Mouse (Mus musculus): ENCODE results near the gene Abca13. TPM values are rescaled to one million over a fixed set of nuclear protein-coding genes. Genes with fewer than 3 reads are reported as not detected.
A peak's percentile ranks its signal among the peaks of the same experiment; 100 is the strongest.

Abca13 gene
- total and polyA plus RNA-seq, 2 experiments from 2014 or later, result 0.05 to 0.06 TPM

- no peak overlapping the region for H3K27ac ChIP-seq (ENCODE audit: low read depth, low read length)
- H3K9ac ChIP-seq, result no peak overlapping the region
- no peaks in the 10 kb centered on the region for H3K36me3 ChIP-seq (ENCODE audit: insufficient read depth)
- DNase-seq, result no peak
- WGBS, result 83% methylated on average over 3 of the region's 3 CpGs
- no peaks in the 10 kb centered on the region for H3K9me3 ChIP-seq (ENCODE audit: low read length)
- H3K4me3 ChIP-seq (ENCODE audit: low read depth, low read length), result no peak overlapping the region
- ATAC-seq, result no peak
- TF ChIP-seq CTCF (IDR thresholded peaks at IDR 0.05; ENCODE audit: low read depth), result no peak
- no peaks in the 10 kb centered on the region for H3K27me3 ChIP-seq (ENCODE audit: insufficient read depth, low read length)
- no peak overlapping the region for H3K4me2 ChIP-seq (ENCODE audit: low read depth)
- H3K4me1 ChIP-seq (ENCODE audit: insufficient read depth), result no peaks in the 10 kb centered on the region
These were observed 93.5 kb downstream of the Abca13 start for GRCm38 (mm10) chr11:9285204-9285603.

- WGBS, result 80% methylated on average over 3 of the region's 3 CpGs
- TF ChIP-seq CTCF (IDR thresholded peaks at IDR 0.05; ENCODE audit: low read depth), result no peak
- no peaks in the 10 kb centered on the region for H3K27me3 ChIP-seq (ENCODE audit: insufficient read depth, low read length)
- H3K27ac ChIP-seq (ENCODE audit: low read depth, low read length), result no peak overlapping the region
- no peaks in the 10 kb centered on the region for H3K4me1 ChIP-seq (ENCODE audit: insufficient read depth)
- ATAC-seq (no peak), DNase-seq (no peak)
- no peaks in the 10 kb centered on the region for H3K9me3 ChIP-seq (ENCODE audit: low read length)
- no peak overlapping the region for H3K4me2 ChIP-seq (ENCODE audit: low read depth)
- H3K4me3 ChIP-seq (ENCODE audit: low read depth, low read length), result no peak overlapping the region
- H3K36me3 ChIP-seq (ENCODE audit: insufficient read depth), result no peaks in the 10 kb centered on the region
- no peak overlapping the region for H3K9ac ChIP-seq
These were observed 94.0 kb downstream of the Abca13 start for GRCm38 (mm10) chr11:9285759-9286158.

- no peak overlapping the region for H3K4me2 ChIP-seq (ENCODE audit: low read depth)
- 87% methylated on average over 7 of the region's 7 CpGs for WGBS
- H3K4me3 ChIP-seq (ENCODE audit: low read depth, low read length), result no peak overlapping the region
- H3K9me3 ChIP-seq (ENCODE audit: low read length), result no peaks in the 10 kb centered on the region
- DNase-seq (no peak), ATAC-seq (no peak)
- no peak for TF ChIP-seq CTCF (IDR thresholded peaks at IDR 0.05; ENCODE audit: low read depth)
- no peaks in the 10 kb centered on the region for H3K27me3 ChIP-seq (ENCODE audit: insufficient read depth, low read length)
- H3K9ac ChIP-seq, result no peak overlapping the region
- no peaks in the 10 kb centered on the region for H3K4me1 ChIP-seq (ENCODE audit: insufficient read depth)
- H3K27ac ChIP-seq (ENCODE audit: low read depth, low read length), result no peak overlapping the region
- H3K36me3 ChIP-seq (ENCODE audit: insufficient read depth), result no peaks in the 10 kb centered on the region
These were observed 99.4 kb downstream of the Abca13 start for GRCm38 (mm10) chr11:9291168-9291567.

- ATAC-seq, result peak; percentile 42; the same call in 1 of the 2 replicates
- no peak overlapping the region for H3K4me2 ChIP-seq (ENCODE audit: low read depth)
- H3K9me3 ChIP-seq (ENCODE audit: low read length), result no peaks in the 10 kb centered on the region
- TF ChIP-seq CTCF (IDR thresholded peaks at IDR 0.05; ENCODE audit: low read depth), result no peak
- 57% methylated on average over 1 of the region's 1 CpGs for WGBS
- no peaks in the 10 kb centered on the region for H3K27me3 ChIP-seq (ENCODE audit: insufficient read depth, low read length)
- H3K36me3 ChIP-seq (ENCODE audit: insufficient read depth), result no peaks in the 10 kb centered on the region
- no peaks in the 10 kb centered on the region for H3K4me1 ChIP-seq (ENCODE audit: insufficient read depth)
- H3K27ac ChIP-seq (ENCODE audit: low read depth, low read length), result no peak overlapping the region
- DNase-seq, result no peak
- H3K9ac ChIP-seq, result no peak overlapping the region
- no peak overlapping the region for H3K4me3 ChIP-seq (ENCODE audit: low read depth, low read length)
These were observed 107.9 kb downstream of the Abca13 start for GRCm38 (mm10) chr11:9299615-9300014.

GRCm38 (mm10) chr11:9305450-9305849, 113.7 kb downstream of the Abca13 start:
- no peaks in the 10 kb centered on the region for H3K27me3 ChIP-seq (ENCODE audit: insufficient read depth, low read length)
- H3K36me3 ChIP-seq (ENCODE audit: insufficient read depth), result no peaks in the 10 kb centered on the region
- no peak overlapping the region for H3K4me3 ChIP-seq (ENCODE audit: low read depth, low read length)
- ATAC-seq (no peak), DNase-seq (no peak)
- H3K9me3 ChIP-seq (ENCODE audit: low read length), result no peaks in the 10 kb centered on the region
- TF ChIP-seq CTCF (IDR thresholded peaks at IDR 0.05; ENCODE audit: low read depth), result no peak
- 90% methylated on average over 4 of the region's 4 CpGs for WGBS
- no peak overlapping the region for H3K27ac ChIP-seq (ENCODE audit: low read depth, low read length)
- H3K9ac ChIP-seq, result no peak overlapping the region
- no peak overlapping the region for H3K4me2 ChIP-seq (ENCODE audit: low read depth)
- no peaks in the 10 kb centered on the region for H3K4me1 ChIP-seq (ENCODE audit: insufficient read depth)

GRCm38 (mm10) chr11:9316545-9316944, 124.8 kb downstream of the Abca13 start:
- H3K27ac ChIP-seq (ENCODE audit: low read depth, low read length), result no peak overlapping the region
- no peak overlapping the region for H3K9ac ChIP-seq
- H3K4me2 ChIP-seq (ENCODE audit: low read depth), result no peak overlapping the region
- DNase-seq (no peak), ATAC-seq (no peak)
- no peaks in the 10 kb centered on the region for H3K27me3 ChIP-seq (ENCODE audit: insufficient read depth, low read length)
- no peaks in the 10 kb centered on the region for H3K9me3 ChIP-seq (ENCODE audit: low read length)
- no peaks in the 10 kb centered on the region for H3K36me3 ChIP-seq (ENCODE audit: insufficient read depth)
- no peak for TF ChIP-seq CTCF (IDR thresholded peaks at IDR 0.05; ENCODE audit: low read depth)
- no peak overlapping the region for H3K4me3 ChIP-seq (ENCODE audit: low read depth, low read length)
- WGBS, result 62% methylated on average over 3 of the region's 3 CpGs
- H3K4me1 ChIP-seq (ENCODE audit: insufficient read depth), result no peaks in the 10 kb centered on the region

GRCm38 (mm10) chr11:9317076-9317929, 125.6 kb downstream of the Abca13 start:
- no peak overlapping the region for H3K4me2 ChIP-seq (ENCODE audit: low read depth)
- no peaks in the 10 kb centered on the region for H3K27me3 ChIP-seq (ENCODE audit: insufficient read depth, low read length)
- no peaks in the 10 kb centered on the region for H3K9me3 ChIP-seq (ENCODE audit: low read length)
- no peaks in the 10 kb centered on the region for H3K36me3 ChIP-seq (ENCODE audit: insufficient read depth)
- H3K27ac ChIP-seq (ENCODE audit: low read depth, low read length), result no peak overlapping the region
- peak; percentile 98 for TF ChIP-seq CTCF (IDR thresholded peaks at IDR 0.05; ENCODE audit: low read depth)
- H3K4me3 ChIP-seq (ENCODE audit: low read depth, low read length), result no peak overlapping the region
- H3K9ac ChIP-seq, result no peak overlapping the region
- H3K4me1 ChIP-seq (ENCODE audit: insufficient read depth), result no peaks in the 10 kb centered on the region
- ATAC-seq, result peak; percentile 95
- WGBS, result 30% methylated on average over 6 of the region's 6 CpGs
- peak; percentile 89 for DNase-seq
